Mouse (Mus musculus) intestine, embryonic 14.5 days (tissue): Measurements from ENCODE around the gene Saal1. TPM values are rescaled to one million over a fixed set of nuclear protein-coding genes. Genes with fewer than 3 reads are reported as not detected.
"Not testable (repeated sequence)": the region's sequence is repeated elsewhere in the genome, so short reads cannot be mapped to it uniquely, and the experiment has no call there.

ENCODE experiments used
- ATAC-seq: fragments of 200-750 bp; cut with Nextera tagmentation; replicated peaks from 2 replicates; pipeline ENCODE4 v1.8.0; 2017; ENCODE audit warnings: low read depth, moderate number of reproducible peaks, moderate TSS enrichment, moderate library complexity; ENCODE audit not compliant: low FRiP score, low TSS enrichment
- DNase-seq: peaks from one replicate; pipeline ENCODE4 v3.0.0-alpha.2; 2018; ENCODE audit warnings: low spot score
- H3K27ac ChIP-seq: fragments of 300-500 bp; sonication (generic); 2 replicates; pipeline ENCODE4 v1.5.1; 2014; ENCODE audit warnings: low read depth, mild to moderate bottlenecking, control low read depth
- H3K27me3 ChIP-seq: fragments of 300-500 bp; sonication (generic); replicated peaks from 2 replicates; pipeline ENCODE4 v1.6.1; 2014; ENCODE audit warnings: low read length, control low read depth; ENCODE audit not compliant: control insufficient read depth, insufficient read depth
- H3K36me3 ChIP-seq: fragments of 300-500 bp; sonication (generic); 2 replicates; pipeline ENCODE4 v1.6.1; 2014; ENCODE audit warnings: low read length, control low read depth; ENCODE audit not compliant: control insufficient read depth, insufficient read depth
- H3K4me1 ChIP-seq: fragments of 300-500 bp; sonication (generic); replicated peaks from 2 replicates; pipeline ENCODE4 v1.6.1; 2014; ENCODE audit warnings: low read length, control low read depth, mixed read lengths; ENCODE audit not compliant: control insufficient read depth, insufficient read depth
- H3K4me2 ChIP-seq: fragments of 300-500 bp; sonication (generic); 2 replicates; pipeline ENCODE4 v1.6.1; 2014; ENCODE audit warnings: low read length
- H3K4me3 ChIP-seq: fragments of 300-500 bp; sonication (generic); 2 replicates; pipeline ENCODE4 v1.5.1; 2014; ENCODE audit warnings: low read depth, low read length, control low read depth, mixed read lengths
- H3K9ac ChIP-seq: fragments of 300-500 bp; sonication (generic); 2 replicates; pipeline ENCODE4 v1.6.1; 2014; ENCODE audit warnings: mild to moderate bottlenecking, low read length
- H3K9me3 ChIP-seq: fragments of 300-500 bp; sonication (generic); 2 replicates; pipeline ENCODE4 v1.6.1; 2016; ENCODE audit warnings: low read length, control low read depth; ENCODE audit not compliant: control insufficient read depth
- WGBS: fragments of 180-500 bp; shearing (Covaris S2); extraction: QIAGEN DNeasy Blood & Tissue Kit; methylation state at CpG from one replicate; pipeline ENCODE4 v1.1.7; 2014; 5-methylcytosine and 5-hydroxymethylcytosine counted together
- polyA plus RNA-seq: library from polyadenylated mRNA; unstranded; fragments of >200 nt; fragmentation: Nextera tagmentation; extraction: Ambion mirVana; gene quantifications from 2 replicates; pipeline ENCODE4 v1.2.1, GENCODE M21; 2014

The Saal1 gene
- polyA plus RNA-seq, 1 experiment from 2014 or later = 35.2 TPM

GRCm38 (mm10) chr7:46716897-46717296, 6.4 kb upstream of the Saal1 start:
- H3K27me3 ChIP-seq = 0 out of 2 replicates have a peak, but pooled peaks cover 3% of the 10 kb centered on the region
- H3K9me3 ChIP-seq = no peaks in the 10 kb centered on the region
- no peak overlapping the region for H3K27ac ChIP-seq
- no peak overlapping the region for H3K9ac ChIP-seq
- H3K4me3 ChIP-seq = no peak overlapping the region
- H3K36me3 ChIP-seq = no peaks in the 10 kb centered on the region
- DNase-seq = no peak
- no peak for ATAC-seq
- H3K4me1 ChIP-seq = no peaks in the 10 kb centered on the region
- WGBS = 46% methylated on average over 5 of the region's 5 CpGs
- no peak overlapping the region for H3K4me2 ChIP-seq

- 89% methylated on average over 5 of the region's 5 CpGs for WGBS
- Histone ChIP-seq H3K9ac (no peak within 1 kb of the TSS), H3K4me2 (no peak within 1 kb of the TSS), H3K27me3 (no peaks in the 10 kb centered on the region), H3K4me3 (no peak within 1 kb of the TSS), H3K36me3 (no peaks in the 10 kb centered on the region), H3K27ac (no peak within 1 kb of the TSS), H3K4me1 (no peaks in the 10 kb centered on the region), H3K9me3 (no peaks in the 10 kb centered on the region)
- DNase-seq (no peak), ATAC-seq (no peak)
Observed at GRCm38 (mm10) chr7:46715600-46715999, 5.1 kb upstream of the Saal1 start, which contains the start of gene Saa3. Saa3 (minus strand) TSS chr7:46715700.

GRCm38 (mm10) chr7:46714518-46714917, 4.0 kb upstream of the Saal1 start:
- H3K4me3 ChIP-seq = no peak overlapping the region
- peaks cover 2% of the 10 kb centered on the region for H3K4me1 ChIP-seq
- WGBS = 32% methylated on average over 6 of the region's 6 CpGs
- no peak overlapping the region for H3K4me2 ChIP-seq
- DNase-seq (peak; percentile 79), ATAC-seq (no peak)
- H3K9ac ChIP-seq = no peak overlapping the region
- no peaks in the 10 kb centered on the region for H3K27me3 ChIP-seq
- H3K9me3 ChIP-seq = no peaks in the 10 kb centered on the region
- no peaks in the 10 kb centered on the region for H3K36me3 ChIP-seq
- no peak overlapping the region for H3K27ac ChIP-seq

- no peak overlapping the region for H3K4me2 ChIP-seq
- H3K4me3 ChIP-seq = no peak overlapping the region
- no peak for DNase-seq
- H3K9ac ChIP-seq = no peak overlapping the region
- no peaks in the 10 kb centered on the region for H3K27me3 ChIP-seq
- 62% methylated on average over 6 of the region's 6 CpGs for WGBS
- H3K27ac ChIP-seq = no peak overlapping the region
- no peaks in the 10 kb centered on the region for H3K9me3 ChIP-seq
- no peak for ATAC-seq
- peaks cover 7% of the 10 kb centered on the region for H3K4me1 ChIP-seq
- H3K36me3 ChIP-seq = peaks cover 13% of the 10 kb centered on the region; the same call in 1 of the 2 replicates
Observed at GRCm38 (mm10) chr7:46712250-46712649, 1.8 kb upstream of the Saal1 start.

GRCm38 (mm10) chr7:46700521-46701025, 9.9 kb downstream of the Saal1 start:
- no peaks in the 10 kb centered on the region for H3K27me3 ChIP-seq
- H3K4me3 ChIP-seq = no peak overlapping the region
- no peaks in the 10 kb centered on the region for H3K4me1 ChIP-seq
- no peak overlapping the region for H3K4me2 ChIP-seq
- H3K9ac ChIP-seq = no peak overlapping the region
- no peak for DNase-seq
- WGBS = 89% methylated on average over 6 of the region's 6 CpGs
- no peak for ATAC-seq
- H3K36me3 ChIP-seq = peaks cover 89% of the 10 kb centered on the region
- H3K9me3 ChIP-seq = no peaks in the 10 kb centered on the region
- H3K27ac ChIP-seq = no peak overlapping the region

GRCm38 (mm10) chr7:46696754-46697153, 13.7 kb downstream of the Saal1 start:
- Histone ChIP-seq H3K4me3 (no peak overlapping the region), H3K9me3 (no peaks in the 10 kb centered on the region), H3K4me1 (no peaks in the 10 kb centered on the region), H3K9ac (no peak overlapping the region), H3K36me3 (peaks cover 65% of the 10 kb centered on the region), H3K4me2 (no peak overlapping the region), H3K27ac (no peak overlapping the region), H3K27me3 (no peaks in the 10 kb centered on the region)
- WGBS = 71% methylated on average over 1 of the region's 1 CpGs
- ATAC-seq (no peak), DNase-seq (no peak)

- H3K4me2 ChIP-seq = no peak overlapping the region
- H3K4me1 ChIP-seq = no peaks in the 10 kb centered on the region
- H3K27me3 ChIP-seq = no peaks in the 10 kb centered on the region
- H3K36me3 ChIP-seq = peaks cover 42% of the 10 kb centered on the region
- no peaks in the 10 kb centered on the region for H3K9me3 ChIP-seq
- no peak overlapping the region for H3K4me3 ChIP-seq
- ATAC-seq = no peak
- DNase-seq = no peak
- H3K27ac ChIP-seq = no peak overlapping the region
- WGBS = 83% methylated on average over 5 of the region's 5 CpGs
- no peak overlapping the region for H3K9ac ChIP-seq
Observed at GRCm38 (mm10) chr7:46686827-46687226, 23.7 kb downstream of the Saal1 start.

GRCm38 (mm10) chr7:46680732-46681131, 29.7 kb downstream of the Saal1 start:
- Histone ChIP-seq H3K27me3 (no peaks in the 10 kb centered on the region), H3K9me3 (no peaks in the 10 kb centered on the region), H3K4me2 (no peak overlapping the region), H3K27ac (no peak overlapping the region), H3K4me1 (no peaks in the 10 kb centered on the region), H3K9ac (no peak overlapping the region), H3K4me3 (no peak overlapping the region), H3K36me3 (no peaks in the 10 kb centered on the region)
- DNase-seq = no peak
- no peak for ATAC-seq

- 80% methylated on average over 7 of the region's 7 CpGs for WGBS
- not testable (repeated sequence) for H3K4me2 ChIP-seq, H3K27ac ChIP-seq, H3K9ac ChIP-seq, H3K4me1 ChIP-seq, H3K27me3 ChIP-seq, DNase-seq, ATAC-seq, H3K36me3 ChIP-seq, H3K9me3 ChIP-seq, H3K4me3 ChIP-seq
Observed at GRCm38 (mm10) chr7:46679044-46679443, 31.4 kb downstream of the Saal1 start.
